Mouse (Mus musculus): ENCODE measurements around the gene Zpbp2.
"Not testable (repeated sequence)": the region's sequence is repeated elsewhere in the genome, so short reads cannot be mapped to it uniquely, and the experiment has no call there.

The Zpbp2 gene

DNA sequence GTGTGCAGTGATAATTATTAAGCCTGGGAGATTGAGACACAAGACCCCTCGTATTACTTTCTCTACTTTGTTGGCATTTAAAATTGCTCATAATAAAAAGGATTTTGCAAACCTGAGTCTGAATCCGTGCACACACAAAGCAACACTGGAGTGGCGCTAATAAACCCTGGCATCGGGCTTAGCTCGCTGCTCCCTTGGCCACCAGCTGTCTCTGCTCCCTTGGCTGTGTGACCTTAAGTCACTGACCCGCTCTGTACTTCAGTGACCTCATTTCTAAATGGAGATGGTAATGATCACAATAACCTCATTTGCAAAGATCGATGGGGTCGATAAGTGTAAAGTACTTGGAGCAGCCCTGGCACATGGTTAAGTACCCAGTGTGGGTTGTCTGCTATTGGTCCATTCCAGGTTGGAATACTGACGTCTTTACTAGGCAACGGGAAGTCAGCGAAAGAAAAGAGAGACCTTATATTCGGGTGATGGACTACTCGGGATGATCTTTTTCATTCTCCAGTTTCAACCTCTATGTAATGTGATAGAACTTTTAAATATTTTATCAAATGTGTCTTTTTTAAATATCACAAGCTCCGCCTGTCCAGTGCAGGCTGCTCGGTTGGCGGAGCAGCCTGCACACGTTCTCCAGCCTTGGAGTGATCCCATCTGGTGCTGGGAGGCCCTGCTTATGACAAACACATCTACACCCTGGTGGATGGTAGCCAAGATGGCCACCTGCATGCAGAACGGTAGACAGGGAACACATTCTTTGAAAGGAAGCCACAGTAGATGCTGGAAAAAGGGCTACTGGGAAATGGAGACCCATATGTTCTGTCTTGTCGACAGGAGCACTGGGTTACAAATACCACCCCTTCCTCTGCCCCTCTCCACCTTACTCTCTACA, 39.9 kb downstream of the Zpbp2 start:
- DNase-seq = no peak

GRCm38 (mm10) chr11:98595021-98595420, 44.1 kb downstream of the Zpbp2 start:
- no peak for DNase-seq

- DNase-seq = no peak
These were observed 44.6 kb downstream of the Zpbp2 start for GRCm38 (mm10) chr11:98595473-98595872.

- DNase-seq = no peak
These were observed 45.1 kb downstream of the Zpbp2 start for GRCm38 (mm10) chr11:98595955-98596354.

DNA sequence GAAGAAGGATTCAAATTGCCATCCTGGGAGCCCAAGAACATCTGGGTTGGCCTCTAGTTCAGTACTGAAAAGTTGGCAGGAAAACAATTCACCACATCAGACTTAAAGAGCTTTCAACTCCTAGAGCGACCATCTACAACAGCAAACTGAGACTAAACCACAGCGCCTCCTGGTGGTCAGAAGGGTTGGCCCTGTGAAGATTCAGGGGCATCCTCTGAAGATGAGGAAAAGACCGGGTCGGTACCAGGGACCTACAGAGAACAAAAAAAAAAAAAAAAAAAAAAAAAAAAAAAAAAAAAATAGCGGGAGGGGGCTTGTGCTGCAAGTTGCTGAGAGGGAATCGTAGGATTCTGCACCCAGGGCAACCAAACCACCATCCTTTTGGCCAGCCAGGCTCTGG, 46.5 kb downstream of the Zpbp2 start:
- peak; percentile 45 to 62 for DNase-seq

- no peak for DNase-seq
These were observed 47.1 kb downstream of the Zpbp2 start, which contains the start of gene Lrrc3c for GRCm38 (mm10) chr11:98597991-98598390. Gene Lrrc3c, plus strand, starts transcription at chr11:98598291.

GRCm38 (mm10) chr11:98598851-98599290, 48.0 kb downstream of the Zpbp2 start:
- DNase-seq = no peak

DNA sequence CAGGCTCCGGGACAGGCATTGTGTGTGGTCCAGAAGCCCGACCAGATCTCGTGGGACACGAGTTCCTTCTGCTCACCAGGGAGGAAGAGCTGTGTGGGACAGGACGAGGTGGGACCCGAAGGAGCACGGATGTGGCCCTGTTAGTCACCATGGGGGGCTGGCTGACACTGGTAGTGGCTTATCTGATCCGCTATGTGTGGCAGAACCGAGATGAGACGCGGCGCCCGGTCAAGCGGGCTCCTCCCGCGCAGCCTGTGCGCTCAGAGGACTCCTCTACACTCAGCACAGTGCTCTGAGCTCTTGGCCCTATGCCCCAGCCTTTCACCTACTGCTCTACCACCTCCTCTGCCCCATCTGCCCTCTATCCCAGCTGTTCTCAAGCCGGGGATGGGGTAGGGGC, 48.4 kb downstream of the Zpbp2 start:
- no peak for DNase-seq

DNA sequence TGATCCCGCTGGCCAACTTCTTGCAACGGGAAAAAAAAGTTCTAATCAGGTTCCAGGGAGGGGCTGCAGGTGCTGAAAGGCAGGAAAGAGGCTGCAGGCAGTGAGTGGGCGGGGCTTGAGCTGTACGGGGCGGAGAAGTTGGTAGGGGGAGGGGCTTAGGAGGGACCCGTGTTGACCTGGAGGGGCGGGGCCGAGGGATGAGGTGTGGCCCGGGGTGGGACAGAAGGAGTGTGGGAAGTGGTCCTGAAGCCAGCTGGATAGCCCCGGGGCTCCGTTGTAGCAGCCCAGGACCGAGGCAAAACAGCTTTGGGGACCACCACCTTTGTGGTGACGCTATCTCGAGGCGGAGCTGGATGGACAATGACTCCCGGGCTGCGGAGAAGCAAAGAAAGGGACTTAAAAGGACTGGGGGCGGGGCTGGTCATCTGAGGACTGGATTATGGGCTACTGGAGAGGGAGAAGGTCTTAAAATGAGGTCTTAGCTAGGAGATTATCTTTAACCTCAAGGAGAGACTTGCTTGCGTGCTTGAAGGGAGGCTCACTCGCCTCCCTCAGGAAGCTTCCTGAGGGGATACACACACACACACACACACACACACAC, 51.3 kb downstream of the Zpbp2 start:
- DNase-seq = no peak

GRCm38 (mm10) chr11:98603953-98604352, 53.1 kb downstream of the Zpbp2 start:
- no peak for DNase-seq

GRCm38 (mm10) chr11:98604911-98605310, 54.0 kb downstream of the Zpbp2 start:
- not testable (repeated sequence) for DNase-seq

GRCm38 (mm10) chr11:98606763-98607162, 55.9 kb downstream of the Zpbp2 start:
- no peak for DNase-seq

All from thymus, adult 18-20 months (tissue).